Mouse (Mus musculus): ENCODE data around the gene Mipep.

DNA sequence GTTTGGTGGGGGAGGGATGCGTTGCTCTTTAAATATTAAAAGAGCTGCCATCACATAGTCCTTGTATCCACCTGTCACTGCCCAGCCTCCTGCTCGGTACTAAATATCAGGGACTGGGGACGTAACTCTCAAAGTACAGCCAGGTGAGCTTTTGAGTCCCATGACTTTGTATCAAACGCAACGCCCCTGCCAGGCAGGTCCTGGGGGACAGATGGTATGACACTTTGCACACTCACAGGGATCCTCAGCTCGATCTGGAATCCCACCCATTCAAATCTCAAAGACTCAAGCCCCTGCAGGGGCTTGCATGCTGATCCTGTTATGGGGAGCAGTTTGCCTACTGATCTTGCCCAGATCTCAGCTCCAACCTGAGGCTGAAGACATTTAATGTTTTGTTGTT is 13.8 kb upstream of the Mipep start:
- TF ChIP-seq EP300 (IDR thresholded peaks at IDR 0.05; ENCODE audit: low read depth): no peak
- no peak for TF ChIP-seq CTCF (IDR thresholded peaks at IDR 0.05; ENCODE audit: low read depth)
